Mouse (Mus musculus) embryonic facial prominence, embryonic 14.5 days (tissue): ENCODE data around the gene 2410004B18Rik. TPM values are rescaled to one million over a fixed set of nuclear protein-coding genes. Genes with fewer than 3 reads are reported as not detected.

Experiments
- polyA plus RNA-seq: library from polyadenylated mRNA; unstranded; fragments of >200 nt; fragmentation: Nextera tagmentation; extraction: Ambion mirVana; gene quantifications from 2 replicates; pipeline ENCODE4 v1.2.1, GENCODE M21; 2014

2410004B18Rik gene
- polyA plus RNA-seq, 1 experiment from 2014 or later, result 47.3 TPM

Other genes starting within 250 kb of the 2410004B18Rik start
- 50.9 and 56.0 TPM in 2 replicates for gene Ddah1, start 179.3 kb upstream of the 2410004B18Rik start, polyA plus RNA-seq
- gene Bcl10, start 15.2 kb upstream of the 2410004B18Rik start, polyA plus RNA-seq, result 52.1 and 54.8 TPM in 2 replicates
- 2.3 and 2.4 TPM in 2 replicates for gene Syde2, start 49.9 kb downstream of the 2410004B18Rik start, polyA plus RNA-seq
- 0.97 and 2.3 TPM in 2 replicates for gene Wdr63, start 170.1 kb downstream of the 2410004B18Rik start, polyA plus RNA-seq
- gene Mcoln3, start 179.4 kb downstream of the 2410004B18Rik start, polyA plus RNA-seq, result 7.1 and 7.9 TPM in 2 replicates
- gene Mcoln2, start 211.8 kb downstream of the 2410004B18Rik start, polyA plus RNA-seq, result 0.97 and 1.6 TPM in 2 replicates